Mouse (Mus musculus): ENCODE results near the gene Vangl1. TPM values are rescaled to one million over a fixed set of nuclear protein-coding genes. Genes with fewer than 3 reads are reported as not detected.
A peak's percentile ranks its signal among the peaks of the same experiment; 100 is the strongest.

Vangl1 gene
- polyA plus RNA-seq (2015; fragmentation: Nextera tagmentation; extraction: Ambion mirVana) = 19.2 and 23.1 TPM in 2 replicates

DNA sequence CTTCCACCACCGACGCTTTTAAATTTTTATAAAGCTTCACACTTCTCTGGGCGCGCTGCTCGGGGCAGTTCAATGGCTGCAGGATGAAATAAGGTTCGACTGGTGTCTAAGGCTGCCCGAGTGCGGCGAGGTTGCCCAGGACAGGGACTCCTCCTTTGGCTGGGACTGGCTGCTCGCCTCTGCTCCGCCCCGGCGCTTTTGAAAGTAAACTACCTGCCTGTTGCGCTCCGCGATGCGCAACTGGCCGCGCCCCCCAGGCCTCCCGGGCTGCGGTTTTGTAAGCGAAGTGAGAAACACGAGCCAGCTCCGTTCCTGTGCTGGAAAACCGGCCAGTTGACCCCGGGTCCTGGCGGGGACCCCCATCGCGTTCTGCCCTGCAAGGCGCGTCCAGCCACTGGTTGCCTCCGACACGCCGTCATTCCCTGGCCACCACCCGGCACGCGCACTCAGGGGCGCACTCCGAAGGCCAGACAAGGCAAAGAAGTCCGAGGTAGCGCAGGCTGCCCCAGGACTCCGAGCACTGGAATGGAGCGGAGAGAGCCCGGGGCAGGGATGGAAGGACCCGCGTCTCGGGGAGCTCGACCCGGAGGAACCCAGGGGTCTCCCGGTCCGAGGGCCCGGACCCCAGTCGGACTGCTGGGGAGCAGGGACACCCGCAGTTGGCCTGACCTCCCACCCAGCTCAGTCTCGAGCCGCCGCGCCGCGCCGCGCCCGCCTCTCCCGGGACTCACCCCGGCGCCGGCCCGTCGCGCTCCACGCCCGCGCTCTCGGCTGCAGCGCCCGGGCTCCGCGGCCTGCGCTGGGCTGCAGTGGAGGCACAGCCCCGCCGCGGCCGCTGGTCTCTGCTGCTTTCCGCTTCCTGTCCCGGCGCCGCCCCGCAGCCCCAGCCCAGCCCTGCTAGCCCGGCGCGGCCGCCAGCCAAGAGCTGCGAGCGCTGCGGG lies at the start of gene Vangl1:
TSS of gene Vangl1 (minus strand) at position 913 of the 941 bp plus-strand sequence.
- Histone ChIP-seq H3K9ac (peak within 1 kb of the TSS; percentile 68), H3K27ac (replicated peaks) (peak within 1 kb of the TSS; percentile 86), H3K27me3 (0 out of 2 replicates have a peak, but pooled peaks cover 2% of the 10 kb centered on the region), H3K36me3 (no peaks in the 10 kb centered on the region), H3K9me3 (replicated peaks) (no peaks in the 10 kb centered on the region), H3K4me2 (replicated peaks) (peak within 1 kb of the TSS; percentile 87), H3K4me1 (peaks cover 26% of the 10 kb centered on the region), H3K4me3 (replicated peaks) (peak within 1 kb of the TSS; percentile 66)
- peak; percentile 88 for ATAC-seq (ENCODE audit: insufficient number of reproducible peaks, low FRiP score, low TSS enrichment, low read depth)
- under 1% methylated on average over 95 of the region's 95 CpGs for WGBS

DNA sequence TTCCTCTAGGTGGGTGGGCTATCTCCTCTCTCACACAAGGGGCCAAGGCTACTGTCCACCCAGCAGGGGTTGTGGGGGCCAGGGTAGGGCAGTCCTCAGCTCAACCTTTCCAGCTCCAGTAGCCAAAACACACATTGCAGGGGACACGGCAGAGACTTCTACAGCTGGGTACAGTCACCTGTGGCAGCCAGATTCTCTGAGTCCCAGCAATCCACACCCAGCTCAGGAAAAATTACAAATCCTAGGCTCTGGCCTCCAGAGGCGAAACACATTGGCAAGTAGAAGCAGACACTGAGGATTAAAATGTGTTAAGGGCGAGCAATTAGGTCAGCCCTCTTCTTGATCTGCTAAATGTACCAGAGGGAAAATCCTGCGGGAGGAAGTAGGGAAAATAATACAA lies 49.1 kb upstream of the Vangl1 start:
- Histone ChIP-seq H3K4me1 (peaks cover 7% of the 10 kb centered on the region; the same call in 1 of the 2 replicates), H3K9me3 (replicated peaks) (no peaks in the 10 kb centered on the region), H3K36me3 (no peaks in the 10 kb centered on the region), H3K27me3 (no peaks in the 10 kb centered on the region), H3K27ac (replicated peaks) (no peak overlapping the region), H3K4me2 (replicated peaks) (no peak overlapping the region), H3K9ac (no peak overlapping the region), H3K4me3 (replicated peaks) (no peak overlapping the region)
- no peak for ATAC-seq (ENCODE audit: insufficient number of reproducible peaks, low FRiP score, low TSS enrichment, low read depth)
- 44% methylated on average over 4 of the region's 4 CpGs for WGBS

DNA sequence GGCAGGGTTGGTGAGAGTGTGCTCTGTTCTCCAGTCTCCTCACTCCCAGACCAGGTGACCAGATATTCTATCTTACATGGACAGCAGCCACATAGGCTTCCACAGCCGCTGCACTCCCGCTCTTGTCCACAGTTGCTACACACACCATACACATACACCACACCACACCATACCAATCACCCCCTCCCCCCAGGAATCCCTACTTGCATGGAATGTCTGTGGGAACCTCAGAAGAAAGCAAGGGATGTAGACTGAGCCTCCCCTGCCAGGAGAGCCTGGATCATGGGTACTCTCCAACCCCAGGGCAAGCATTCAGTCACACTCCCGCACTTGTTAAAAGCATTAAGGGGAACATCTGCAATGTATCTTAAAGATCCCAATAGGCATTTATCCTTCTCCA lies 48.4 kb upstream of the Vangl1 start:
- WGBS = 61% methylated on average over 3 of the region's 3 CpGs
- Histone ChIP-seq H3K4me2 (replicated peaks) (no peak overlapping the region), H3K9me3 (replicated peaks) (no peaks in the 10 kb centered on the region), H3K27me3 (no peaks in the 10 kb centered on the region), H3K4me3 (replicated peaks) (no peak overlapping the region), H3K4me1 (peaks cover 7% of the 10 kb centered on the region; the same call in 1 of the 2 replicates), H3K9ac (no peak overlapping the region), H3K27ac (replicated peaks) (no peak overlapping the region), H3K36me3 (no peaks in the 10 kb centered on the region)
- ATAC-seq (ENCODE audit: insufficient number of reproducible peaks, low FRiP score, low TSS enrichment, low read depth) = no peak

DNA sequence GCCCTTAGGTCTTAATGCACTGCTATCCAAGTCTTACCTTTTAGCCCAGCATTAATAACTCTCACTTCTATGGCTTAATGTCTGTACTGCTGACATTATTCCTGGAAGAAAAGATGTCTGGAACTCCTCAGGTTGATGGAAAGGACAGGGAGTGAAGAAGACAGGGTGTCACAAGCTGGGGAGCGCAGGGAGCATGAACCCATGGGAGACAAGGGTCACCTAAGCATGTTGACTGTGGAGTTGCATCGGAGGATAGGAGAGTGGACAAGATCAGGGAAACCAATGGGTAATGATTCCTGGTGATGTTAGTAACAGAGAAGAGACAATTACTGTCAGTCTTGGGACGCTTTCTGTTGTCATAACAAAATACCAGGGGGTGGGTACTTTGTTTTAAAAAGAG lies 46.4 kb upstream of the Vangl1 start:
- Histone ChIP-seq H3K4me1 (peaks cover 7% of the 10 kb centered on the region; the same call in 1 of the 2 replicates), H3K4me3 (replicated peaks) (no peak overlapping the region), H3K4me2 (replicated peaks) (no peak overlapping the region), H3K9me3 (replicated peaks) (no peaks in the 10 kb centered on the region), H3K27ac (replicated peaks) (no peak overlapping the region), H3K36me3 (no peaks in the 10 kb centered on the region), H3K9ac (no peak overlapping the region), H3K27me3 (no peaks in the 10 kb centered on the region)
- WGBS = 92% methylated on average over 3 of the region's 3 CpGs
- no peak for ATAC-seq (ENCODE audit: insufficient number of reproducible peaks, low FRiP score, low TSS enrichment, low read depth)

DNA sequence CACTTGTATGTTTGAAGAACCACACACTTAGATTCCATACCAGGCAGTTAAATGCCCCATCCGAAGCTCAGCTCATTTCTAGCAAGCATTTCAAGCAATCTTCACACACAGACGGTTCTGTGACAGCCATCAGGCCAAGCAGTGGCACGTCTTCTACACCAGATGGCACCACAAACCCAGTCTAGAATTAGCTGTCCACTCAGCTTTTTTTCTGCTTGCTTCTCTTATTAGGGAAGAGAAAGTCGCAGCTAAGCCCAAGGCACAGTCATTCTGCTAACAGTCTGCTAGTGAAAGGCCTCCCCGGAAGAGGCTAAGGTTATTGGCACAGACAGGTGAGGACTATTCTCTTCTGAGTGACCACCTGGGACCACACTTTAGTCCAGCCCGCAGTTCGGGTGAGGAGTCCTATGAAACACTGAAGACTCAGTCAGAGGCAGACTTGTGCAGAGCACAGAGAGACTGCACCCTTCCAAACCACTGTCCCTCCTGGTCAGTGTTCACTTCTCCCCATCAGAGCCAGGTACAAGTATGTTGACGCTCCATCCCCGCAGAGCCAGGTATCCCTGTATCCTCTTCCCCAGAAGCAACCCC lies 45.0 kb upstream of the Vangl1 start:
- no peak for ATAC-seq (ENCODE audit: insufficient number of reproducible peaks, low FRiP score, low TSS enrichment, low read depth)
- Histone ChIP-seq H3K9me3 (replicated peaks) (no peaks in the 10 kb centered on the region), H3K9ac (no peak overlapping the region), H3K36me3 (no peaks in the 10 kb centered on the region), H3K27me3 (no peaks in the 10 kb centered on the region), H3K4me2 (replicated peaks) (no peak overlapping the region), H3K27ac (replicated peaks) (no peak overlapping the region), H3K4me1 (peaks cover 7% of the 10 kb centered on the region; the same call in 1 of the 2 replicates), H3K4me3 (replicated peaks) (no peak overlapping the region)
- 49% methylated on average over 9 of the region's 9 CpGs for WGBS

DNA sequence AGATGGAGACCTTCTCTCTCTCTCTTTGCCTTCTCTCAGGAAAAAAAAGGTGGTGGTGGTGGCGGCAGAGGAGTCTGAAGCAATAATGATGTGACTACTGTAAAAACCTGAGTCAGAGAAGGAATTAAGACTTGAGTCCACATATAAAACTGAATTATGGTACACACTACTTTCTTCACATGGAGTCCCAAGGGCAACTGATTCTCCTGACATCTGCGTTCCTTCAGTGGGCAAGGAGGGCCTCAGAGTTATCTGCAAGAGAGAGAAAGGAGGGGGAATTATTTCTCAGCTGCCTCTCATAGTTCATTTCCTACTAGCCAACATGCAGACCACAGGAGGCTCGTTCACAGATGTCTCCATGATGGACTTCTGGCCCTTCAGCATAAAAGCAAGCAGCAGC lies 40.1 kb upstream of the Vangl1 start:
- Histone ChIP-seq H3K27ac (replicated peaks) (no peak overlapping the region), H3K9me3 (replicated peaks) (no peaks in the 10 kb centered on the region), H3K36me3 (no peaks in the 10 kb centered on the region), H3K4me1 (no peaks in the 10 kb centered on the region), H3K27me3 (no peaks in the 10 kb centered on the region), H3K9ac (no peak overlapping the region), H3K4me2 (replicated peaks) (no peak overlapping the region), H3K4me3 (replicated peaks) (no peak overlapping the region)
- ATAC-seq (ENCODE audit: insufficient number of reproducible peaks, low FRiP score, low TSS enrichment, low read depth) = no peak
- 86% methylated on average over 3 of the region's 3 CpGs for WGBS

DNA sequence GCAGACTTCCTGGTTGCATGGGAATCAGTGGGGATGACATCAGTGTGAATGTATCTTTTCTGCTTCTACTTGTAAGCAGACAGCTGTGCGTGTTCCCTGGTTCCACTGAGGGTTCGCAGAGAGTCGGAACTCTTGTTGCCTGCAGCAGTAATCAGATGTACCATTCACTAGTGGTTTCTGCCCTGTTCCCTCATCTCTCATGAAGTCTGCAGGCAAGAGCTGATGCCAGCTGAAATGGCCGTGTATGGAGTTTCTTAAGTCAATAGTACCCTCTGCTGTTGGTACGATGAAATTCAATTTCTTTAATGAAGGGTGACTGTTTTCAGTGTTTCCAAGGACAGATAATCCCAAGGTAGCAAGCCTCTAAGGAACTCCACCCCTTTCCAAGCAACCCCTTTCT lies 38.4 kb upstream of the Vangl1 start:
- Histone ChIP-seq H3K36me3 (no peaks in the 10 kb centered on the region), H3K4me3 (replicated peaks) (no peak overlapping the region), H3K4me1 (no peaks in the 10 kb centered on the region), H3K9ac (no peak overlapping the region), H3K27me3 (no peaks in the 10 kb centered on the region), H3K27ac (replicated peaks) (no peak overlapping the region), H3K4me2 (replicated peaks) (no peak overlapping the region), H3K9me3 (replicated peaks) (no peaks in the 10 kb centered on the region)
- WGBS = 33% methylated on average over 5 of the region's 5 CpGs
- ATAC-seq (ENCODE audit: insufficient number of reproducible peaks, low FRiP score, low TSS enrichment, low read depth) = 0 out of 2 replicates have a peak, but pooled peaks have one; percentile 47

DNA sequence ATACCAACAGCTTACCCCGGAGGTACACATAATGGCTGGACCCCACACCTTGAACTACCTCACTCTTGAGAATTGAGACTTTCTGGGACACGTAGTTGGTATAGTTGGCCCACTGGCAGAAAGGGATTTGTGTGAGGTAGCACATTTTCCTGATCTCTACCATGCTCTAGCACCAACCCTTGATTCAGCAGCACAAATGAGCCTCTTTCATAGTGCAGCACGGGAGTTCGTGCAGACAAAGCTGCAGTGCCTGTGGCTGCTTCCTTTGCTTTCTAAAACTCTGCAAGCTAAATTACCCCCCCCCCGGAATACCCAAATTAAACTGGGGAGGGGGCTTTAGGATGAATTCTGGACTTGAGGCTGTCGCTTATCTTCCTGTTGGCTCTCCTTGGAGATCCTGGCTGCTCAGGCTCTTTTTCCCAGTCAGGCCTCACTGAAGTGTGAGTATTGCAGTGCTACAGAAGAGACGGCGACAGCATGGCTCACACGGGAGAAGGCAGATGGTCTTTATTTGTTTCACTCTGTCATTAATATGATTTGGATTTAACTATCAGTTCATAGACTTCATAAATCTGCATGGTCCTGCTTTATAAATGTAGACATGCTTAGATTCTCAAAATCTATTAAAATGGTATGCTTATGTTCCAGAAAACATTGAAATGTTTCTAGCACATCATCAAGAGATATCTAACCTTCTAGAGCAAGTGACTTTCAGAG lies 27.1 kb upstream of the Vangl1 start:
- no peak for ATAC-seq (ENCODE audit: insufficient number of reproducible peaks, low FRiP score, low TSS enrichment, low read depth)
- H3K4me2 ChIP-seq (replicated peaks) = no peak overlapping the region
- WGBS = 74% methylated on average over 9 of the region's 9 CpGs
- no peak overlapping the region for H3K27ac ChIP-seq (replicated peaks)
- H3K36me3 ChIP-seq = no peaks in the 10 kb centered on the region
- H3K27me3 ChIP-seq = no peaks in the 10 kb centered on the region
- no peak overlapping the region for H3K9ac ChIP-seq
- H3K4me3 ChIP-seq (replicated peaks) = no peak overlapping the region
- H3K4me1 ChIP-seq = no peaks in the 10 kb centered on the region
- H3K9me3 ChIP-seq (replicated peaks) = no peaks in the 10 kb centered on the region

DNA sequence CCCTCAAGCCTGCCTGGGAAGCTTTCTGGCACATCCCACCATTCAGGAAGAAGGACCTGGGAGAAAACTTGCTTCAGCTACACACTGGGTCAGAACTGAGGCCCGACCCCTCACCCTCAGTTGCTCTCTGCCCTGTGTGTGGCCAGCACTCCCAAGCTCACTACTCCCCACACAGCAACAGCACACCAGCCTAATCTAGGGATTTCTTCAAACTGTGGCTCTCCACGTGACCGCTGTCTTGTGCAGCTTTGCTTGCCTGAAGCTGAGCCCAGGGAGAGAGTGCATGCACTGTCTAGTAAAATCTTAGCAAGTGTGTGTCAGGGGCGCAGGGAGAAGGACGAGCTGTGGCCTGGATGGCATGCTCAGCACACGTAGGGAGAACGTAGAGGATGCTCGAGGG lies 18.3 kb upstream of the Vangl1 start:
- Histone ChIP-seq H3K4me3 (replicated peaks) (no peak overlapping the region), H3K4me1 (no peaks in the 10 kb centered on the region), H3K27ac (replicated peaks) (no peak overlapping the region), H3K36me3 (no peaks in the 10 kb centered on the region), H3K9ac (no peak overlapping the region), H3K27me3 (no peaks in the 10 kb centered on the region), H3K4me2 (replicated peaks) (no peak overlapping the region), H3K9me3 (replicated peaks) (no peaks in the 10 kb centered on the region)
- no peak for ATAC-seq (ENCODE audit: insufficient number of reproducible peaks, low FRiP score, low TSS enrichment, low read depth)
- 81% methylated on average over 8 of the region's 8 CpGs for WGBS

DNA sequence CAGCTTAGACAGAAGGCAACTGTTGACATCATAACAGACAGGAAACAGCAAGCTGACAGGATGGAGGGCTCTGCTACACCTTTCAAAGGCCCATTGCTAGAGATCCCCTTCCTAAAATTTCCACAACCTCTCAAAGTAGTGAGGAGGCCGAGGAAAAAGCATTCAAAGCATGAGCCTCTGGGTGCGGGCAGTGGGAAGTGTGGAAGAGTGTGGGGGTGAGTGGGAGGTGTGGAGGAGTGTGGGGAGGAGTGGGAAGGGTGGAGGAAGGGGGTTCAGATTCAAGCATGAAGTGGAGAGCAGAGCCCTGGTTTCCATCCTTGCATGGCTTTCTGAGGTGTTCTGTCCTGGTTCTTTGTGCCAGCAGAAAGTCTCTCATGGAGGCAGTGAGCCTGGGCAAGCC lies 13.8 kb upstream of the Vangl1 start:
- Histone ChIP-seq H3K27ac (replicated peaks) (no peak overlapping the region), H3K36me3 (no peaks in the 10 kb centered on the region), H3K4me1 (no peaks in the 10 kb centered on the region), H3K9me3 (replicated peaks) (no peaks in the 10 kb centered on the region), H3K9ac (no peak overlapping the region), H3K27me3 (no peaks in the 10 kb centered on the region), H3K4me3 (replicated peaks) (no peak overlapping the region), H3K4me2 (replicated peaks) (no peak overlapping the region)
- 79% methylated on average over 2 of the region's 2 CpGs for WGBS
- ATAC-seq (ENCODE audit: insufficient number of reproducible peaks, low FRiP score, low TSS enrichment, low read depth) = no peak

DNA sequence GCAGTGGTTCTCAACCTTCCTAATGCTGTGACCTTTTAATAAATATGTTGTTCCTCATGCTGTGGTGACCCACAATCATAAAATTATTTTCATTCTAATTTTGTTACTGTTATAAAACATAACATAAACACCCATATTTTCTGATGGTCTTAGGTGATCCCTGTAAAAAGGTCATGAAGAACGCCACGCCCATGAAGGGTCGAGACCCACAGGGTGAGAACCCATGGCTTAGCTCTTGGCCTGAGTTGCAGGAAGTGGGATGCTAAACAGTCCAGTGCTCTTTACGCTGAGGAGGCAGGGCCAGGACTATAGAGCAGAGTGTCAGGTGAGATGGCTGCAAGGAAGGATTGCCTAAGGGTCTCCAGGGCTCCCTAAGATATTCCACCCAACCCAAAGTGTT lies 10.2 kb upstream of the Vangl1 start:
- 90% methylated on average over 4 of the region's 4 CpGs for WGBS
- ATAC-seq (ENCODE audit: insufficient number of reproducible peaks, low FRiP score, low TSS enrichment, low read depth) = no peak

More for the DNA sequence above, 10.2 kb upstream of the Vangl1 start:
- Histone ChIP-seq H3K4me3 (replicated peaks) (no peak overlapping the region), H3K27me3 (no peaks in the 10 kb centered on the region), H3K9ac (no peak overlapping the region), H3K27ac (replicated peaks) (no peak overlapping the region), H3K9me3 (replicated peaks) (no peaks in the 10 kb centered on the region), H3K36me3 (no peaks in the 10 kb centered on the region), H3K4me2 (replicated peaks) (no peak overlapping the region), H3K4me1 (no peaks in the 10 kb centered on the region)
